Mouse (Mus musculus) cerebellum, postnatal 25 days (tissue): ENCODE results near the gene Igsf21.

Experiments used
- DNase-seq, 2 experiments: peaks; one replicate each; pipeline ENCODE4 v3.0.0; 2021; ENCODE audit warnings: mixed read lengths in 2 of 2

Gene Igsf21

GRCm38 (mm10) chr4:140094835-140095234, 151.7 kb downstream of the Igsf21 start:
- peak in 1 of 2 experiments; percentile 34 for DNase-seq

DNA sequence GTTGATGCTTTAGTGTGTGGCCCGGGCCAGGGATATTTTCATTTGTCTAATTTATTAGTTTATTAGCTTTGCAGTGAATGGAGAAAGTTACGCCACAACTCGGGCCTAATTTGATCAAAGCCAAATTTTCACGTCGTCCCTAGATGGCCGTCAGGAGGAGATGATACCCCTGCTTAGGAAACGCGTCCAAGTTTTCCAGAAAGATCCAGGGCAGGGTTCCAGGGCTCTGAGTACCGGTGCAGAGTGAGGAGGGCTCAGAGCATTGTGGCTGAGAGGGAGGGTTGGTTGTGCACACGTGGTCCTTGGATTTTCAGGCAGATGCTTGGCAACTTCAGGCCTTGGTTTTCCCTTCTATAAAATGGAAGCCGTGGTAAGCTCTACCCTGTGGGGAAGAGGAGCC, 154.2 kb downstream of the Igsf21 start:
- DNase-seq = no peak

DNA sequence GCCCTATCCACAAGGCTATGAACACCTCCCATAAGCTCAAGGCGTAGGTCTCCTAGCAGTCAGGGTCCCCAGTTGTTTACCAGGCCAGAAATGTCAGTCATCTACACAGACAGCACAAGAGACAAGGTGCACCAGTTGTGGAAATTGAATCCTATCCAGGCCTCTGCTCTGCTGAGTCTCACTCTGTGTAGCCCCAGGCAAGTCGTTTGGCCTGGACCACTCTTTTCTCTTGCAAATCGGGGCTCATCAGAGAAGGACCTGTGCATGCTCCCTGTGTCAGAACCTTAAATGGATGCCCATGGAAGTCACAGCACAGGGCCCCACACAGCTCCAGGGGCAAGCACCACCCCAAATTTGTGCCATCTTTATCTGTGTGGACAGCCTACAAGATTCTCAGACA, 154.9 kb downstream of the Igsf21 start:
- no peak for DNase-seq

- DNase-seq = no peak
These were observed 156.9 kb downstream of the Igsf21 start for GRCm38 (mm10) chr4:140089676-140090075.

- no peak for DNase-seq
These were observed 157.7 kb downstream of the Igsf21 start for GRCm38 (mm10) chr4:140088711-140089440.

- peak in 1 of 2 experiments; percentile 47 for DNase-seq
These were observed 160.4 kb downstream of the Igsf21 start for GRCm38 (mm10) chr4:140086192-140086591.

GRCm38 (mm10) chr4:140084521-140085011, 162.0 kb downstream of the Igsf21 start:
- DNase-seq = peak; percentile 75 to 82

GRCm38 (mm10) chr4:140084064-140084463, 162.5 kb downstream of the Igsf21 start:
- DNase-seq = peak in 1 of 2 experiments; percentile 39

GRCm38 (mm10) chr4:140078416-140078815, 168.2 kb downstream of the Igsf21 start:
- peak in 1 of 2 experiments; percentile 58 for DNase-seq

DNA sequence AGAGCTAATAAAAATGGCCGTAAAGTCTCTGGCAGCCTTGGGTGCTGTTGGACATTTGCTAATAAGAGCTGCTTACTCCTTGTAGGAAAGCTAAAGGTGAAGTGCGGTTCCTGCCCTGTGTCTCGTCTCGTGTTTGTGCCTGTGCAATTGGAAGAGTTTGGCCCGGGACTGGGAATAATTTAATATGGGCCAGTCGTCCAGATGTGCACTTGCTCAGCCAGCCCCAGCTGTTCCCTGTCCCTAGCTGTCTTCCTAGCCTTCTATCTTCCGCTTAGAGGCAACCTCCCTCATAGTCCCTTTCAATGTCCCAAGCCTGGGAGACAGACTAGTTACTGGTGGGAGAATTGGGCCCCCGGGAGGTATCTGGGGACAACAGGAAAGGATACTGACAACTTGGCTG, 169.0 kb downstream of the Igsf21 start:
- no peak for DNase-seq

- DNase-seq = peak; percentile 75 to 80
These were observed 169.6 kb downstream of the Igsf21 start for GRCm38 (mm10) chr4:140076852-140077563.

- DNase-seq = no peak
These were observed 170.2 kb downstream of the Igsf21 start for GRCm38 (mm10) chr4:140076428-140076827.

- no peak for DNase-seq
These were observed 175.5 kb downstream of the Igsf21 start for GRCm38 (mm10) chr4:140071047-140071446.

DNA sequence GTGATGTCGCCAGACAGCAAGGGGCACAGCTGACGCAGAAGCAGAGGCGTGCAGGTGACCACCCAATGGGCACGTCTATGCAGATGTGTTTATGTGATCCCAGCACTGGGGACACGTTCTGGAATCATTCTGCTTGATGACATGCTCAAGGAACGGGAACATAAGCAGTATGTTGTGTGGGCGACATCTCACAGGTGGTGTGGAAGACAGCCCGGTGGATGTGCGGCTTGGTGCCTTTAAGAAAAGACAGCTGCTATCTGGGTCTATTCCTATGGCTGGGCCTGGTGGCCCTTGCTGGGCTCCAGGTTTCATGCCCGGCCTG, 176.3 kb downstream of the Igsf21 start:
- no peak for DNase-seq

DNA sequence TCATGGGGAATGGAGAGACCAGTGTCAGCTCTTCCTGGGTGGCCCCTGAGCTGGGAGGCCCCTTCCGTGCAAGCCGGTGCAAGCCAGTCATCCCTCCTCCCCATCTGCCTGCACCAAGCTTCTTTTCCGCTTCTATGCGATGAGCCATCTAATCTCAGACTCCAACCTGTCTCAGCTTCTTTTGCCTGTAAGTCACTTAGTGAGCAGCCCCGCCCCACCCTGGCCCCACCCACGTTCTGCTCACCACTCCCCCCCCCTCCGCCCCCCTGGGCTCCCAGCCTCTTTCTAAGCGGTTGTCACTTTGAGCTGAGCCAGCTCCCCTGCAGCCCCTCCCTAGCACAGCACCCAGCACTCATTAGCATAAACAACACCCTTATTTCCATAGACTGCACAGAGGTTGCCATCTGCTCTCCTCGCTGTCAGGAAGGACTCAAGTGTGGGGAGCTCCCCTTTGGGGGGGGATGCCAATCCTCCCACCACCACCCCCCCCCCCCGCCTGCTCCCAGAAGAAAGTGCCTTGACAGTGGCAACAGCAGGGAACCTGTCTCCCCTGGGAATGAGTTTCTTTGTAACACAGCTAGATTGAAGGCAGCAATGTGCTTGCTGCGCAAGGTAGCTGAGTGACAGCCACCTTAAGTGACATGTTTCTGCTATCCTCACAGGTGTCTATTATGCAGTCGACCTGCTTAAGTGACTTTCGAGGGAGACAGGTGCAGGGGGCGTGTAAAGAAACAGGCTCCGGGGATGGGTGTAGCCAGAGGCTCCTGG, 176.8 kb downstream of the Igsf21 start:
- DNase-seq = no peak

DNA sequence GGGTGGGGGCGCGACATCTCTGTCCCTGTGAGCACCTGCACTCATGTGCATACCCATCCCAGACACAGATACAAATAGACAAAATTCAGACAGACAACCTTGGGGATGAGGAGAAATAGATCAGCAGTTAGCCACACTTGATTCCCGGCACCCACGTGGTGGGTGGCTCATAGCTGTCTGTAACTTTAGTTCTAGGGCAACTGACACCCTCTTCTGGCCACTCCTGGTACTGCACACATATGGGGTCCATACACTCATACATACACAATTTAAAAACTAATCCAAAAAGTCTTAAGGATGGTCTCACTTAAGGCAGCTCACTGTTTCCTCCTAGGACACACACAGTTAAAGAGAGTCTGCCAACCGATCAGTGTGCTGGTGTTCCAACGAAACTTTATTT, 178.1 kb downstream of the Igsf21 start:
- no peak for DNase-seq

GRCm38 (mm10) chr4:140066011-140066410, 180.6 kb downstream of the Igsf21 start:
- DNase-seq = no peak

DNA sequence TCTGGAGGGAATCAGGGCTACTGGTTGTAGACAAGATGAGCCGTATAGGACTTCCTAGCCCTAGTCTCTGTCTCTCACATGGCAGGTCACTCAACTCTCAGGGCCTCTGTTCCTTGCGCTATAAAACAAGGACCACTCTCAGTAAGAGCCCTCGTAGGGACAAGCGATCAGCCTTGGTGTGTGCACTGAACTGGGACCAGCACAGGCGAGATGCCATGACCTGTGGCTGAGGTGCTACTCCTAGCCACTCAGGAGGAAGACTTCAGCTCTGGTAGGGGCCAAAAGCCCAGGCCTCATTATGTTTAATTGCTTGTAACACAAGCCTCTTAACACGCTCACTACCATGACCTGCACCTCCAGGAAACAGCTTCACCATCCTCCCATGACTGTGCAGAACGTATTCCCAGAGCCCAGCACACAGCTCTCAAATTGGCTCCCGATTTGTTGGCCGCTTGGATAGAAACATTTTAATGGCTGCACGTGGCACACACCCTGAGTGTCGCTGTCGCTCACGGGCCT, 183.4 kb downstream of the Igsf21 start:
- DNase-seq = no peak

GRCm38 (mm10) chr4:140060251-140060650, 186.3 kb downstream of the Igsf21 start:
- no peak for DNase-seq

DNA sequence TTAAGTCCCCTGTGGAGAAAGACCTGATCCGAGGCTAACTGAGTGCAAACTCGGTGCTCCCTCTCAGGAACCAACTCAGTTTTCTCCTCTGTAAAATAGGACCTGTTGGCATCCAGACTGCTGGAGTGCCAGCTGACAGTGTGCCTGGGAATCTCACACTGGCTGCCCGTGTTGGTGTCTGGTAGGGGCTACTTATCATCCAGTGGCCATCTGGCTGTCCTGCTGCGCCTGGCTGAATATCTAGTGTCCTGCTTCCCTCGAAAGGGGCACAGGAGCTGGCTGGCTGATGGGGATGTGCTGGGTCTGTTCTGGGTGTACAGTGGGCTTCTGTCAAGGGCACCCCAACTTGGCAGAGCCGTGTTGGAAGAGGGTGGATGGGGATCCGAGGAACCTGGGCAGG, 193.5 kb downstream of the Igsf21 start:
- no peak for DNase-seq

DNA sequence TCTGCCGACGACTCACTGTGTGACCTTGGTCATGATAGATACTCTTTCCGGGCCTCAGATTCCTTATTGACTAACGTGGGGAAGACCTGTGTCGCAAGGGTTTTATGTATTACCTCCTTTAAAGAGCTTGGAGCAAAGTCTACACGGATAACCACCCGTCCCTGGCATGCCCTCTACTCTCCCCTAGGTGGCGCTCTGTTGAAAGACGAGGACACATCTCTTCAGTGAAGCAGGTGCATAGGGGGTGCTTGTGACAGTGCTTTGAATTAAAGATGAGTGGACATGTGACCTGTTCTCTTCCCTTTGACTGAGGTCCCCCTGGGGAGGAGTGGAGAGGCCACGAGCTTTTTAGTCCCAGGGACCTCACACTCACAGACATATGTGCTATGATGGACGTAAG, 194.0 kb downstream of the Igsf21 start:
- DNase-seq = peak in 1 of 2 experiments; percentile 48

- DNase-seq = no peak
These were observed 198.7 kb downstream of the Igsf21 start for GRCm38 (mm10) chr4:140047807-140048362.

GRCm38 (mm10) chr4:140043953-140044352, 202.6 kb downstream of the Igsf21 start:
- DNase-seq = peak; percentile 65 to 76
